Mouse (Mus musculus) C2C12 (cell line): ENCODE data around the gene Uvssa. TPM values are rescaled to one million over a fixed set of nuclear protein-coding genes. Genes with fewer than 3 reads are reported as not detected.

ENCODE experiments used
- H3K27me3 ChIP-seq: one replicate; pipeline ENCODE4 v1.6.1; 2011; ENCODE audit not compliant: control insufficient read depth, insufficient read depth, insufficient read length
- H3K36me3 ChIP-seq: one replicate; pipeline ENCODE4 v1.6.1; 2011; ENCODE audit not compliant: control insufficient read depth, insufficient read depth
- H3K4me3 ChIP-seq: one replicate; pipeline ENCODE4 v1.5.1; 2011; ENCODE audit warnings: mild to moderate bottlenecking, control low read depth; ENCODE audit not compliant: poor library complexity, insufficient read depth, severe bottlenecking
- H3K79me2 ChIP-seq: one replicate; pipeline ENCODE4 v1.6.1; 2011; ENCODE audit not compliant: control insufficient read depth, insufficient read depth
- H3K79me3 ChIP-seq: one replicate; pipeline ENCODE4 v1.6.1; 2011; ENCODE audit warnings: low read depth, control low read depth
- H3ac ChIP-seq: one replicate; pipeline ENCODE3; 2011; ENCODE audit warnings: low read depth; ENCODE audit not compliant: control insufficient read depth, insufficient read length
- CEBPB ChIP-seq: IDR thresholded peaks from one replicate; pipeline ENCODE4 v1.6.1; 2011; ENCODE audit warnings: low read depth, mild to moderate bottlenecking, control low read depth, moderate library complexity
- CTCF ChIP-seq: IDR thresholded peaks from one replicate; pipeline ENCODE4 v1.5.1; 2011; ENCODE audit not compliant: control insufficient read depth, insufficient read depth, insufficient read length
- FOSL1 ChIP-seq: IDR thresholded peaks from one replicate; pipeline ENCODE4 v1.8.0; 2011; ENCODE audit warnings: mild to moderate bottlenecking, low read length; ENCODE audit not compliant: poor library complexity, insufficient read depth, severe bottlenecking
- MAX ChIP-seq: IDR thresholded peaks from one replicate; pipeline ENCODE4 v1.6.1; 2011; ENCODE audit warnings: mild to moderate bottlenecking, control low read depth
- MYOD1 ChIP-seq: IDR thresholded peaks from one replicate; pipeline ENCODE4 v1.6.1; 2011; ENCODE audit warnings: low read depth; ENCODE audit not compliant: control insufficient read depth, insufficient read length
- MYOG ChIP-seq: IDR thresholded peaks from one replicate; pipeline ENCODE4 v1.6.1; 2011; ENCODE audit not compliant: control insufficient read depth, insufficient read length; ENCODE audit errors: extremely low read depth
- USF1 ChIP-seq: IDR thresholded peaks from one replicate; pipeline ENCODE4 v1.6.1; 2011; ENCODE audit warnings: low read depth, mild to moderate bottlenecking, control low read depth, moderate library complexity
- polyA plus RNA-seq: library from polyadenylated mRNA; unstranded; fragments of >200 nt; fragmentation: generic; extraction: Trizol; gene quantifications from one replicate; pipeline ENCODE4 v1.2.1, GENCODE M21; 2012; ENCODE audit warnings: missing spikeins

Gene Uvssa
- polyA plus RNA-seq, 1 experiment, result 0.94 TPM

DNA sequence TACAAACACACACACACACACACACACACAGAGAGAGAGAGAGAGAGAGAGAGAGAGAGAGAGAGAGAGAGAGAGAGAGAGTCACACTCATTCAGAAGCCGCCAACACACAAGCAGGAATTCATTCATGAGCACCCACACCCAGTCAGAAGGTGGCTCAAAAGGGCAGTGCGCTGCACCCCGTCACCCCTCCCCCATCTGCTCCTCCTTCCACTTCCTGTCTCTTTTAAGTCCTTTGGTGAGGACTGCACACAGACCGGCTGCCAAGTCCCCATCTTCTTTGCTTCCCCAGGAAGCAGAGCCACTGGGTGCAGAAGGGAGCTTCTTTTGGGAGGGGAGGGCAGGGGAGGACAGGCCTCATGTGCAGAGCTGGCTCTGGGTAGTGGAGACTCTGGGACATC lies 57.6 kb downstream of the Uvssa start:
- peaks cover 63% of the 10 kb centered on the region for H3K27me3 ChIP-seq
- H3K4me3 ChIP-seq, result no peak overlapping the region
- H3ac ChIP-seq, result no peak overlapping the region
- H3K79me3 ChIP-seq, result no peaks in the 10 kb centered on the region
- no peaks in the 10 kb centered on the region for H3K36me3 ChIP-seq
- no peak for TF ChIP-seq MAX
- no peak for TF ChIP-seq FOSL1
- no peak for TF ChIP-seq MYOD1
- TF ChIP-seq CTCF, result no peak
- TF ChIP-seq USF1, result no peak
- no peak for TF ChIP-seq MYOG
- TF ChIP-seq CEBPB, result no peak
- no peaks in the 10 kb centered on the region for H3K79me2 ChIP-seq

DNA sequence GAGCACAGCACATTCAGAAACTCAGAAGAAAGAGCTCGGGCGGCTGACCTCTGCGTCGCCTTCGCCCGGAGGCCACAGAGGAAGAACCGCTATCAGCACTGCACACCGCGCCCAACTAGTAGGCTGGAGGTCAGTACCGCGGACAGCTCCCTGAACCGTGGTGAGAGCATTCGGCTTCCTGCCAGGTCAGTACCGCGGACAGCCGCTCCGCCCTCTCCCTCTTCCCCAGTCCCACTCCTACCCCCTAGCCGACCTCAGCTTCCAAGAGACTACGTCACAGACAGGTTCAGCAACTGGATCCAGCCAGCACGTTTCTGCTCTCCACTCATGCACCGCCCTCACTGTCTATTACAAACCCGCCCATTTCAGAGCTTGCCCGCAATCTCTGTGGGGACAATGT lies 59.9 kb downstream of the Uvssa start:
- Histone ChIP-seq H3K4me3 (no peak overlapping the region), H3ac (no peak overlapping the region), H3K79me2 (no peaks in the 10 kb centered on the region), H3K79me3 (no peaks in the 10 kb centered on the region), H3K27me3 (peaks cover 56% of the 10 kb centered on the region), H3K36me3 (no peaks in the 10 kb centered on the region)
- TF ChIP-seq MAX (peak; percentile 90), CEBPB (no peak)

DNA sequence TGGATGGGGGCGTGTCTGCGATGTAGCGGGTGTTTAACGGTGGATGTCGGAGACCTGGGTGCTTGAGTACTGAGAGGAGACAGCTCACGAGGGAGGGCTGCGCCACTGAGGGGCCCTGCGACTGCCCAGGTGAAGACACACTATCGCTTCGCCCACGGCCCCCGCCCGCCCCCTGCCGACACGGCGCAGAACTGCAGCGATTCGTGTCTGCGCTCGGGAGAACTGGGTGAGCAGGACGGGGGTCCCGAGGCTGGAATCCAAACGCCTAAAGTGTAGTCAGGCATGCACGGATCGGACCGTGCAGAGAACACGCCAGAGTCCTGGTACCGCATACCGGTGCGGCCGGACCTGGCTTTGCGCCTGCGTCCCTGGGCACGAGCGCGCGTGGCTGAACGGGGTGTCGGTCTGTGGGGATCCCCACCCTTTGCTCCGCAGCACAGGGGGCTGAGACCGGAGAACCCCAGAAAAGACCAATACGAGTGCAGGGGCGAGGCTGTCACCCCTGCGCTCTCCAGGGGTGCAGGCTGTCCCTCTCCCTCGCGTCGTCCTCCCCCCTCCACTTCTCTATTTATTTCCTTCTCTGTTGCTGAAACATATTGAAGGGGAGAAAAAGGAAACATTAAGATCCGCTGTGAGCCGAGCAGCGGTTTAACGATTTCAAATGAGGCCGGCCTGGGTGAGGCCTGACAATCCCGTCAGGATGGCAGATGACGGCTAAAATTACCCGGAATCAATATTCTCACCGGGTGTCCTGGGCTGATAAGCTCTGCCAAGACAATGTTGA lies 64.8 kb downstream of the Uvssa start:
- Histone ChIP-seq H3K27me3 (peaks cover 50% of the 10 kb centered on the region), H3ac (no peak overlapping the region), H3K36me3 (no peaks in the 10 kb centered on the region), H3K4me3 (no peak overlapping the region), H3K79me2 (no peaks in the 10 kb centered on the region), H3K79me3 (no peaks in the 10 kb centered on the region)
- TF ChIP-seq CTCF, result peak; percentile 78
- no peak for TF ChIP-seq MYOD1

DNA sequence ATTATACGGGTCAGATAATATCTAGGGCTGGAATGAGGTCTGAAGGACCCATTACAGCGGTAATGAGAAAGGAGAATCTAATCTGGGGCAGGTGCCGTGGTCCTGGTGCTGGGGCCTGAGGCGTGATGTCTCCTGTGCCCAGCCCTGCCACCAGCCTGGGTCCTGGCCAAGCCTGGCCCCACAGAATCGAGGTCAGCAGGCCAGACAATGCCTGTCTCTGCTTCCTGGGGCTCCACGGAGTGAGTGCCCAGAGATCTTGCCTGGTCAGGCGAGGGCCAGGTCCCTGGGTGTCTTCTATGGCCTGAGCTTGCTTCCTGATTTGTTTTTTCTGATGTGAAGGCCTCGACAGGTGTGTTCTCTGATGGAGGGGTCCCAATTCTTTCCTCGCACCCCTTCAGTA lies 65.4 kb downstream of the Uvssa start:
- no peak for TF ChIP-seq MYOD1
- no peak for TF ChIP-seq MYOG
- TF ChIP-seq USF1, result no peak
- TF ChIP-seq MAX, result no peak
- no peak for TF ChIP-seq CEBPB
- TF ChIP-seq CTCF, result no peak
- no peak for TF ChIP-seq FOSL1
- H3ac ChIP-seq, result no peak overlapping the region
- H3K36me3 ChIP-seq, result no peaks in the 10 kb centered on the region
- no peaks in the 10 kb centered on the region for H3K79me2 ChIP-seq
- H3K27me3 ChIP-seq, result peaks cover 50% of the 10 kb centered on the region
- H3K4me3 ChIP-seq, result no peak overlapping the region
- H3K79me3 ChIP-seq, result no peaks in the 10 kb centered on the region

DNA sequence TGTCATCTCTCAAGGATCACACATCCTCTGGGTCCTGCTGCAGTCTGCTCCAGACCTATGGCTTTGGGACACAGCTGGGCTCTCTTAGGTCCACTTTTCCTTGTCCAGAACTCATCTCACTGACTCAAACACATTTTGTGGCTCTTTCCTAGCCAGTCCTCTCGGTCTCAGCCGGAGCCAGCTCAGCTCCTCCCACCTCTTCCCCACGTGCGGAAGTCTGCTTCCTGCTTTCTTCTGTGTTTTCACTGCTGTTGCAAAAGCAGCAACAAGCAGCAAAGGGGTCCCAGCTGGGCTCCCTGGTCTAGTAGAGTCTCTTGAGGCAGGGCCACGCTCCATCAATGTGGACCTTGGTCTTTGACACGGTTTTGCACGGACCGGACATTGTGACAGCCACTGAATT lies 77.4 kb downstream of the Uvssa start:
- H3K79me2 ChIP-seq, result no peaks in the 10 kb centered on the region
- TF ChIP-seq FOSL1, result no peak
- no peaks in the 10 kb centered on the region for H3K79me3 ChIP-seq
- H3K27me3 ChIP-seq, result peaks cover 71% of the 10 kb centered on the region
- H3K4me3 ChIP-seq, result no peak overlapping the region
- no peaks in the 10 kb centered on the region for H3K36me3 ChIP-seq
- H3ac ChIP-seq, result no peak overlapping the region

DNA sequence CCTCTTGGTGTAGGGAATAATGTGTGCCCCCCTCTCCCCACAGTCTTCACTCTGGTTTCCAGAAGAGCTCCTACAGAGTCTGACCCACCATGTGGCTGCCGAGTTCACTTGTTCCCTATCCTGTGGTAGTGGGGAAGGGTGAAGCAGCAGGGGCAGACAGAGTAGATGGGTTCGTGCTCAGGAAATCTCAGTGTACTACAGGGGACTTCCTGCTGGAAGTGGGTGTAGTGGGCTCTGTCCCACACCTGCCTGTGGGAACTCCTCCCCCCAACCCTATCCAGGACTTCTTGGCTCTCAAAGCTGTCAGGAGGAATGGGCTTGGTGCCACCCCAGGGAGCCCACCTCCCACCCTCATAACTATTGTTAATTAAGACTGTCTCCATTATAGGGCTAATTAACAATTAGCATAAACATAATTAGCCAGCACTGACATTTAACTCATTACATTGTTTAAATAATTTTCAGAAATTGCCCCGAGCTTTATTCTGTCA lies 79.8 kb downstream of the Uvssa start:
- peaks cover 80% of the 10 kb centered on the region for H3K27me3 ChIP-seq
- no peaks in the 10 kb centered on the region for H3K79me3 ChIP-seq
- H3K79me2 ChIP-seq, result no peaks in the 10 kb centered on the region
- H3ac ChIP-seq, result no peak overlapping the region
- H3K36me3 ChIP-seq, result no peaks in the 10 kb centered on the region
- TF ChIP-seq MYOG, result no peak
- no peak for TF ChIP-seq CTCF
- TF ChIP-seq MAX, result no peak
- no peak for TF ChIP-seq MYOD1
- no peak for TF ChIP-seq USF1
- TF ChIP-seq FOSL1, result no peak
- TF ChIP-seq CEBPB, result no peak
- H3K4me3 ChIP-seq, result no peak overlapping the region
